Mouse (Mus musculus) CD4-positive helper T cell, adult 2 months (primary cell): ENCODE data around the gene Zwilch.
A peak's percentile ranks its signal among the peaks of the same experiment; 100 is the strongest.
"Not testable (repeated sequence)": the region's sequence is repeated elsewhere in the genome, so short reads cannot be mapped to it uniquely, and the experiment has no call there.

Source experiments
- DNase-seq: peaks from one replicate; pipeline ENCODE4 v3.0.0-alpha.2; 2012; ENCODE audit warnings: low read depth, missing footprints, low spot score

The Zwilch gene

DNA sequence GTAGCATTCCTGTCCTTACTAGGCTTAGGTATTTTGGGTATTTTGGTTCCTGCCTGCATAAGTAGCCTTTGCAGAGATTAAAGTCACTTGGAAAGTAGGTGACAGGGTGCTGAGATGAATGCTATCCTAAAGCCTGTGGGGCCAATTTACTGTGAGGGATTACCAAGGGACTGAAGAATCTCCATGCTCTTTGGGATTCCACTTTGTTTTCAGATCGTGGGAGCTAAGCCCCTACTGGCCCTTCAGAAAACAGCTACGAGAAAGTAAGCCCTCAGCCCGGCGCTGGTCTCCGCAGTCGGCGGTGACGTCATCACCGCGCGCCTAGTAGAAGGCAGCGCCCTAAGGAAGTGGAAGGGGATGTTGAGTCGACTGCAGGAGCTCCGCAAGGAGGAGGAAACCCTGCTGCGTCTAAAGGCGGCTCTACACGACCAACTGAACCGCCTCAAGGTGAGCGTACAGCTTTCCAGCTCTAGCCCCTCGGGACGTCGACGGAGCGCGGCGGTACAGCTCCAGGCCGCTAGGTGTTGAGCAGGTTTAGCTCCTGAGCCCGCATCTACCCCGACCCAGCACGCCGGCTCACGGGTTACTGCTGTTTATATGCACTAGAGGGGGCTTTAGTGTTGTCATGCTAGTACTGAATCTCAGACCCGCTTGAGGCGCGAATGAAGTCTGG, 6.2 kb upstream of the Zwilch start, which contains the start of gene Snapc5:
Gene Snapc5 (plus strand): TSS at position 301 of the 673 bp plus-strand sequence.
- DNase-seq, result peak; percentile 97

DNA sequence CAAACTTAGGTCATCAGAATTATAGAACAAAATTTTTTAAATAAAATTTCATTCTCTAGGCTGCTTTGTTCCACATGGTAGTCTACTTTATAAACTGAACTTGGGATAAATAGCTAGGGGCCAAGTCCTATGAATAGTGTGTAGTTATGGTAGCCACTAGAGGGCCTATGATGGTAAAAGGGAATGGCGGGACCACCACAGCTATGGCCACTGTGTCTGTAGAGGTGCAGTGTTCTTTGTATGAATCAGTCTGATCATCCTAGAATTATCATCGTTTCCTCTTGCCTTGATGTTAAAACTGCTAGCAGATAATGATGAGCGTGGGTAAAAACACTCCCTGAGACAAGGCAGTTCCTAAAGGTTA, 5.7 kb upstream of the Zwilch start:
- DNase-seq, result peak; percentile 47

DNA sequence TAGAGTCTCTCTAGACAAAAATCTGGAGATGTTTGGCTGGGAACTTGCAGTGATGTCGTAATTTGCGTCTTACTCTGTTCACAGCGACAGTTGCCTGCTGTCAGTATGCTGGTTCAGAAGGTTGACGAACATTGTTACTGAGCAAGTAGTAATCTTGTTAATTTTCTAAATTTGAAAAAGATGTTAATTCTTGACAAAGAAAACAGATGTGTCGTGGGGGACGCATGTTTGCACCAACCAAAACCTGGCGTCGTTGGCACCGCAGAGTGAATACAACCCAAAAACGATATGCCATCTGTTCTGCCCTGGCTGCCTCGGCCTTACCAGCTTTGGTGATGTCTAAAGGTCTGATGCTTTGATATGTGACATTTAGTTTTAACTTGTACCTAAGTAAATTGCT, 2.5 kb upstream of the Zwilch start:
- DNase-seq, result no peak

GRCm38 (mm10) chr9:64174766-64175165, 1.9 kb upstream of the Zwilch start:
- DNase-seq, result no peak

DNA sequence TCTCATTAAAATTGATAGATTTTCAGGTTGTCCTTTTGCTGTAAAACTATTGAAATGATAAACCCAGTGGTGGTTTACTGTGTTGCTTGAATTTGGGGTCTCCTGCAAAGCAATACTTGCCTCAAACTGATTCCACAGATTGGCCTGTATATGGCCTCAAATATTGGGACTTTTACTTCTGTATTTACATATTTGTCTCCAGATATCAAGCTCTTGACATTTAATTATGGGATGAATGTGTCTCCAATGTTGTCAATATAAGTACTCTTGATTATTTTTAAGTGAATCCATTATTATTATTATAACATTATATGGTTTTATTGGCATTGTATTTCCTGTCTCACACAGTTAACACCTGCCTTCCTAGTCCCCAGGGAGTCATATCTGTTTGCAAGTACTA, 1.4 kb upstream of the Zwilch start:
- DNase-seq, result no peak

GRCm38 (mm10) chr9:64173666-64174220, 839 bp upstream of the Zwilch start:
- DNase-seq, result no peak

DNA sequence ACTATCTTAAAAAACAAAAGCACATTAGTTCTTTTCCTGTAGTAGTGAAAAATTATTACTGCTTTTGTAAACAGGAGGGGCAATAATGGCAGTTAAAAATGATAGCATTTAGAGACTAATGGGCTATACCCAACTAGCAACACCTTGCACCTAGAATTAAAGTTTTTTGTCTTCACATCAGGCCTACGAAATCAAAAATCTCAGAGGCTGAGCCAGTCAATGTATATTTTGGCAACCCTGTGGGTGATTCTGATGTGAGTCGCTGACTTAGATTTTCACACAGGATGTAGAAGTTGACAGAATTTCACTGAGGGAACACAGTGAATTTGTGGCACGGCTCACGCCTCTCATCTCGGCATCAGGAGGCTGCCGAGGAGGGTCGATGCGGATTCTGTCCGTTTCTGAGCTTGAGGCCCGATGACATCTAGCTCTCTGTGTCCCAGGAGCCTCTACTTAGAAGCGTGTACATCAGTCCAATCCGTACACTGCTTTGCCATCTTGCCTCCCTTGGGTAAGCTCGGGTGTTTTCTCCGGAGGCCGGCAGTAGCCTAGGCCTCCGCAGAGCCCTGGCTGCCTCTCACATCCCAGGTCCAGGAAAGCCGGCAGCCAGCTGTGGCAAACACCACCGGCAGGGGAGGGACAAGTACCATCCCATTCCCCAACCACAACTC, 624 bp downstream of the Zwilch start:
- no peak for DNase-seq

DNA sequence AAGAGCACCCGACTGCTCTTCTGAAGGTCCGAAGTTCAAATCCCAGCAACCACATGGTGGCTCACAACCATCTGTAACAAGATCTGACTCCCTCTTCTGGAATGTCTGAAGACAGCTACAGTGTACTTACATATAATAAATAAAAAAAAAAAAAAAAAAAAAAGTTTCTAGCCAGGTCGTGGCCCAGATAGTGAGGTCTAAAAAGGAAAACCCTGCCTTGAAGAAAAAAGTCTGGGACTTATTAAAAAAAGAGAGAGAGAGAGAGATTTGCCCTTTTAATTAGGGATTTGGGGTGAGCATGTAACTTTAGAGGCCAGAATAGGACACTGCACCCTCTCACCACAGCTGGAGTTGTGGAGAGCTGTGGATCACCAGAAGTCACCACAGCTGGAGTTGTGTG, 2.9 kb downstream of the Zwilch start:
- DNase-seq, result not testable (repeated sequence)

DNA sequence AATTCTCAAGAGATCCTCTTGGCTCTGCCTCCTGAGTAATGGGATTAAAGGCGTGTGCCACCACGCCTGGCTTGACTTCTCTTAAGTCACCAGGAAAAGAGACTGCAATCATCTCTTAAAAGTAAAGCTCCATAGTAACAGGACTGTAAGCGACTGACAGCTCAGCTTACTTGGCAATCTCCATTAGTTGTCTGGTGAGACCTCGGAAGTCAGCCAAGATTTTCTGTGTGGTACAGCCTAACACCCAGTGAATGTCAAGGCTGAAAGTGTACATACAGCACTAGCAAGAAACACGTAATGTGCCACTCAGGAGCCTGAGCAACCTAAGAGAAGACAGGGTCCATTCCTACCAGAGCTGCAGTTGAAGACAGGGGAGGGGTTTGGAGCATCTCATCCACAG, 12.4 kb downstream of the Zwilch start:
- DNase-seq, result no peak

- no peak for DNase-seq
Measured at GRCm38 (mm10) chr9:64156641-64157040, 16.3 kb downstream of the Zwilch start.

GRCm38 (mm10) chr9:64139879-64140278, 33.0 kb downstream of the Zwilch start:
- DNase-seq, result no peak

GRCm38 (mm10) chr9:64138896-64139295, 34.0 kb downstream of the Zwilch start:
- peak; percentile 62 for DNase-seq

DNA sequence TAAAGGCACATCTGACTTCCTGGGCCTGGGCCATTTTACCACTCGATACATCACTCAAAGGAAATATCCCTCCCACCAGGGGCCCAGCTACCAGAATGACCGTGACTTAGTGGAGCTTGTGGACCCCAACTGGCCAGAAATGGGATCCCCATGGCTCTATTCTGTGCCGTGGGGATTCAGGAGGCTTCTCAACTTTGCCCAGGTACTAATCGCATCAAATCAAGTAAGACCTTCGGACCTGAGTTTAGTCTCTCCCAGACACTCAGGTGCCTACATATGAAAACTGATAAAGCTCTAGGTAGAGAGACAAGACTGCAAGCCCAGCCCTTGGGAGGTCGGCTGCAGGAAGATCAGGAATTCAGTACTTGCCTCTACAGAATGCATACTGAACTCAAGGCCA, 41.3 kb downstream of the Zwilch start:
- no peak for DNase-seq

GRCm38 (mm10) chr9:64126121-64126520, 46.8 kb downstream of the Zwilch start:
- no peak for DNase-seq

GRCm38 (mm10) chr9:64125307-64125706, 47.6 kb downstream of the Zwilch start:
- no peak for DNase-seq

DNA sequence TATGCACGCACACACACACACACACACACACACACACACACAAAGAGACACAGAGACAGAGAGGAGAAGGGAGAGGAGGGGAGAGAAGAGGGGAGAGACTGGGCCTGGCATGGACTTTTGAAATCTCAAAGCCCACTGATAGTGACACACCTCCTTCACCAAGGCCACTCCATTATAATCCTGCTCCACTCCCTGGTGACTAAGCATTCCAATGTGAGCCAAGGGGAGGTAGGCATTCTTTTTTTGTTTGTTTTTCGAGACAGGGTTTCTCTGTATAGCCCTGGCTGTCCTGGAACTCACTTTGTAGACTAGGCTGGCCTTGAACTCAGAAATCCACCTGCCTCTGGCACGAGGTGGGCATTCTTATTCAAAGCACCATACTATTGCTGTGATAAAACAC, 48.1 kb downstream of the Zwilch start:
- not testable (repeated sequence) for DNase-seq

DNA sequence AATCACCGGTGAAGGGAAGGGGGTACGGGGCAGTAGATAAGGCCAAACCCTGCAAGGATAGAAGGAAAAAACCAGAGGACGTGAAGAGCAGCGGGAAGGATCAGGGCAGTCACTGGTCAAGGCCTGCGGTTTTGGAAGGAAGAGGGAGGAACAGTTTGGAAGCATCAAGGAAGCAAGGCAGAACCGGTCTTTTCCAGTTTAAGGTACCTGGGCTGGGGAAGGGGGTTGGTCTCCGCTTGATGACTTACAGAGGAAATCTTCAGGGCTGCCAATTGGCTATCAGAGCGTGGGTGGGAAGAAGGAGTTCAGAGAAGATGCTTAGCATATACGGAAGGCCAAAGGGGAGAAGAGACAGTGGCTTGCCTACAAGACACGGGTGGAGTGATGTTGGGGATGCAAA, 50.3 kb downstream of the Zwilch start:
- DNase-seq, result no peak

- no peak for DNase-seq
Measured at GRCm38 (mm10) chr9:64120584-64121277, 52.2 kb downstream of the Zwilch start.

GRCm38 (mm10) chr9:64119898-64120297, 53.0 kb downstream of the Zwilch start:
- DNase-seq, result peak; percentile 38

- DNase-seq, result peak; percentile 10
Measured at GRCm38 (mm10) chr9:64116876-64117275, 56.0 kb downstream of the Zwilch start, which contains the start of gene Lctl. Gene Lctl (plus strand): TSS chr9:64117147.

- no peak for DNase-seq
Measured at GRCm38 (mm10) chr9:64115756-64116155, 57.1 kb downstream of the Zwilch start.

- DNase-seq, result no peak
Measured at GRCm38 (mm10) chr9:64114646-64115045, 58.3 kb downstream of the Zwilch start.
